Mouse (Mus musculus) liver, postnatal 0 days (tissue): ENCODE results near the gene Gm11037. TPM values are rescaled to one million over a fixed set of nuclear protein-coding genes. Genes with fewer than 3 reads are reported as not detected.

Source experiments
- ATAC-seq: fragments of 200-750 bp; cut with Nextera tagmentation; 2 replicates; pipeline ENCODE4 v1.8.0; 2017; ENCODE audit warnings: mild to moderate bottlenecking, moderate library complexity
- DNase-seq: peaks from one replicate; pipeline ENCODE4 v3.0.0-alpha.2; 2016
- H3K27ac ChIP-seq: fragments of 300-500 bp; sonication (generic); 2 replicates; pipeline ENCODE4 v1.5.1; 2014; ENCODE audit warnings: antibody characterized with exemption, moderate library complexity, mild to moderate bottlenecking, low read depth
- H3K27me3 ChIP-seq: fragments of 300-500 bp; sonication (generic); 2 replicates; pipeline ENCODE4 v1.6.1; 2014; ENCODE audit warnings: low read length, control low read depth, mixed read lengths; ENCODE audit not compliant: insufficient read depth
- H3K36me3 ChIP-seq: fragments of 300-500 bp; sonication (generic); replicated peaks from 2 replicates; pipeline ENCODE4 v1.6.1; 2014; ENCODE audit warnings: mild to moderate bottlenecking, control low read depth, low read length, moderate library complexity, mixed read lengths; ENCODE audit not compliant: insufficient read depth
- H3K4me1 ChIP-seq: fragments of 300-500 bp; sonication (generic); 2 replicates; pipeline ENCODE4 v1.6.1; 2014; ENCODE audit warnings: antibody characterized with exemption, mild to moderate bottlenecking, control low read depth; ENCODE audit not compliant: insufficient read depth
- H3K4me2 ChIP-seq: fragments of 300-500 bp; sonication (generic); 2 replicates; pipeline ENCODE4 v1.6.1; 2014; ENCODE audit warnings: low read depth, mild to moderate bottlenecking, low read length, moderate library complexity, mixed read lengths
- H3K4me3 ChIP-seq: fragments of 300-500 bp; sonication (generic); 2 replicates; pipeline ENCODE4 v1.5.1; 2014; ENCODE audit warnings: low read depth, low read length
- H3K9ac ChIP-seq: fragments of 300-500 bp; sonication (generic); replicated peaks from 2 replicates; pipeline ENCODE4 v1.6.1; 2014; ENCODE audit warnings: mild to moderate bottlenecking, moderate library complexity
- H3K9me3 ChIP-seq: fragments of 300-500 bp; sonication (generic); 2 replicates; pipeline ENCODE4 v1.6.1; 2016; ENCODE audit warnings: mild to moderate bottlenecking, control low read depth, low read length, mixed read lengths
- CTCF ChIP-seq: sonication (generic); IDR thresholded peaks from 2 replicates; pipeline ENCODE4 v1.5.1; 2016; ENCODE audit warnings: antibody characterized with exemption, low read depth
- EP300 ChIP-seq: IDR thresholded peaks from 2 replicates; pipeline ENCODE4 v1.6.1; 2016; ENCODE audit warnings: antibody characterized with exemption, low read depth, mild to moderate bottlenecking
- WGBS: fragments of 180-500 bp; shearing (Covaris S2); extraction: QIAGEN DNeasy Blood & Tissue Kit; methylation state at CpG from one replicate; pipeline ENCODE4 v1.1.7; 2014; ENCODE audit not compliant: insufficient replicate concordance; 5-methylcytosine and 5-hydroxymethylcytosine counted together
- polyA plus RNA-seq: library from polyadenylated mRNA; unstranded; fragments of >200 nt; fragmentation: Nextera tagmentation; extraction: Ambion mirVana; gene quantifications from 2 replicates; pipeline ENCODE4 v1.2.1, GENCODE M21; 2015

Gm11037 gene
- polyA plus RNA-seq, 1 experiment from 2014 or later = not detected

- H3K4me2 ChIP-seq = no peak overlapping the region
- DNase-seq = no peak
- H3K27me3 ChIP-seq = no peaks in the 10 kb centered on the region
- H3K9ac ChIP-seq = no peak overlapping the region
- peaks cover 8% of the 10 kb centered on the region for H3K4me1 ChIP-seq
- H3K4me3 ChIP-seq = no peak overlapping the region
- WGBS = 81% methylated on average over 2 of the region's 2 CpGs
- TF ChIP-seq EP300 (no peak), CTCF (no peak)
- ATAC-seq = no peak
- no peak overlapping the region for H3K27ac ChIP-seq
- H3K36me3 ChIP-seq = peaks cover 54% of the 10 kb centered on the region
- H3K9me3 ChIP-seq = no peaks in the 10 kb centered on the region
Measured at GRCm38 (mm10) chr2:131145536-131145935, 12.2 kb downstream of the Gm11037 start.

DNA sequence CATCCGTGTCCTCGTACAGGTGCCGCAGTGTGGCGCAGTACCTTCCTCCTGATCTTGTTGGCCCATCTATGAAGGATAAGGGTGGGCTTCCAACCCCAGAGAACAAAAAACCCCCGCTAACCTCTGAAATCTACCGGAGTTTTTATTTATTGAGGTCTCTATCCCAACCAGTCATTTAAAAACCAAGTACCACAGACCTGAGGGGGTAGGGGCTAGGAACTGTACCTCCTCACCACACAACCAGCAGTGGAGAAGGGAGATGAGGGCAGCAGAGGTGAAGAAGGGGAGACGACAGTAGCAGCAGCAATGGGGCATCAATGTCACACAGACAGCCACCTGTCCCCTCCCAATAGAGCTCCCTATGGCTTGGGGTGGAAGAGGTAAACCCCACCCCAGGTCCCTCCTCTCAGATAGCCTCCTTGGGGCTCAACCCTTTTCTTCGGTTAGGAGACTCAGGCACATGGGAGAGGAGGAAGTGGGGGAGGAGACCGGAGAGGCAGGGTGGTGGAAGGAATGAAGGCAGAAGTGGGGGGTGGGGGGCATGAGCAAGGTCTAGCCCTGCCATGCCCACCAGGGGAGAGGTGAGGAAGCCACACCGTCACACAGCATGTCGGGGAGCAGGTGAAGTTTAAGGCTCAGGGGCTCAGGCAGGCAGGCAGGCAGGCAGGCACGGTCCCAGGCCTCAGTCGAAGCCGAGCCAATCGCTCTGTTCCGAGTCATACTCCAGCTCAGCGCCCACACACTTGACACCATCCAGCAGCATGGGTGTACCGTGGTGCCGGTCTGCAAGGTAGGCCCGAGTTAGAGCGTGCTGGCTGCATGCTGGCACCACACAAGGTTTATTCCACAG, 13.1 kb downstream of the Gm11037 start:
- Histone ChIP-seq H3K36me3 (peaks cover 63% of the 10 kb centered on the region), H3K9ac (no peak overlapping the region), H3K9me3 (no peaks in the 10 kb centered on the region), H3K4me1 (peaks cover 8% of the 10 kb centered on the region), H3K4me2 (no peak overlapping the region), H3K27me3 (no peaks in the 10 kb centered on the region), H3K4me3 (no peak overlapping the region), H3K27ac (no peak overlapping the region)
- ATAC-seq (no peak), DNase-seq (no peak)
- no peak for TF ChIP-seq CTCF
- TF ChIP-seq EP300 = no peak
- 79% methylated on average over 20 of the region's 21 CpGs for WGBS

DNA sequence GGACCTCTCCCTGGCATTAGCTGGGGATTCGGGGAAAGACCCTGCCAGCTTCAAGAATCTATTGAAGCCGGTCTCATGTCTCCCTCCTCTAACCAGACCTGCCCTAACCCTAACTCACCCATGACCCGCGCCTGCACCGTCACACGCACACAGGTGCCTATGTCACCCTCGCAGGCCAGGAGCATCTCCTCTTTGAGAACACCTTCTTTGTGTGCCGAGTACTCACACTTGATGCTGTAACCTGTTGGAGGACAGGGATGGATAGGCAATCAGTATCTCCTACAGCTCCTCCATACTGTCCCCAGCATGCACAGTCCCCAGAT, 13.7 kb downstream of the Gm11037 start:
- Histone ChIP-seq H3K4me1 (peaks cover 11% of the 10 kb centered on the region), H3K9ac (no peak overlapping the region), H3K27me3 (no peaks in the 10 kb centered on the region), H3K9me3 (no peaks in the 10 kb centered on the region), H3K36me3 (peaks cover 69% of the 10 kb centered on the region), H3K27ac (no peak overlapping the region), H3K4me3 (no peak overlapping the region), H3K4me2 (no peak overlapping the region)
- WGBS = 96% methylated on average over 8 of the region's 8 CpGs
- no peak for ATAC-seq
- no peak for TF ChIP-seq CTCF
- TF ChIP-seq EP300 = no peak
- DNase-seq = no peak

DNA sequence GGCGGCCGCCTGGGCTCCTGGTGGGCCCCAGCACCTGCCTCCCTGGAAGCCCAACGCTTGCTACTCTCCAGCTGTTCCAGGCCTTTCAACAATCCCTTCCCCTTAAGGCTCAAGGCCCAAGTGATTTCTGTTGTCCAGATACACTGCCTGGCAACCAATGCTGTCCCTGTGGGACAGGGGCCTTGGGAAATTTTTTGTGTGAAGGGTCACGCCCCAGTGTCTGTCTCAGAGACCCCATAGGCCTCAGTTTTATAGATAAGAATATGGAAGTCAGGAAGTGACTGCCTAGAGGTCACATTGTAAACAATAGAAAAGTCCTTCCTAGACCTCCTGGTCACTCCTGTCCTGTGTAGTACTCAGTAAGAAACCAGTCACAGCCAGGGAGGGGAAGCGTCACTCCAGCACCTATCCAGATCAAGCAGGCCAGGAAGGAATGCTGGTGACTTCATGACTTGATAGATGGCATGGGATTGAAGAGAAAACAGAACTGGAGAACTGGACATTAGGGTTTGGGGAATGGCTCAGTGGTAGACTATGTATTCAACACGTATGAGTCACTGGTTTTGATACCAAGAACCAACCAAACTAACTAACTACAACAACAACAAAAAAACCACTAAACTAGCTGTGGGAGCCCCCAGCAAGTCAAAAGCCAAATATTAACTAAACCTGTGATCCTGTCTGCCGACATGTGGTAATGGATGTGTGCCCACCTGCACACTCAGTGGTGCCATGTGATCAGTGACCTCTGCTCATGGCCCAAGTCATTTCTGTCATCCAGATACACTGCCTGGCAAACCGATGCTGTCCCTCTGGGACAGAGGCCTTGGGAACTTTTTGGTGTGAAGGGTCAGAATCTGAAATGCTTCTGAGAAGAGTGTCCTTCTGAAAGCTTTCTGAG, 15.3 kb downstream of the Gm11037 start:
- peaks cover 74% of the 10 kb centered on the region for H3K36me3 ChIP-seq
- TF ChIP-seq CTCF (no peak), EP300 (no peak)
- H3K27me3 ChIP-seq = no peaks in the 10 kb centered on the region
- WGBS = 85% methylated on average over 8 of the region's 8 CpGs
- DNase-seq (no peak), ATAC-seq (no peak)
- peaks cover 9% of the 10 kb centered on the region for H3K4me1 ChIP-seq
- no peak overlapping the region for H3K9ac ChIP-seq
- no peak overlapping the region for H3K27ac ChIP-seq
- no peak overlapping the region for H3K4me2 ChIP-seq
- H3K9me3 ChIP-seq = no peaks in the 10 kb centered on the region
- no peak overlapping the region for H3K4me3 ChIP-seq

DNA sequence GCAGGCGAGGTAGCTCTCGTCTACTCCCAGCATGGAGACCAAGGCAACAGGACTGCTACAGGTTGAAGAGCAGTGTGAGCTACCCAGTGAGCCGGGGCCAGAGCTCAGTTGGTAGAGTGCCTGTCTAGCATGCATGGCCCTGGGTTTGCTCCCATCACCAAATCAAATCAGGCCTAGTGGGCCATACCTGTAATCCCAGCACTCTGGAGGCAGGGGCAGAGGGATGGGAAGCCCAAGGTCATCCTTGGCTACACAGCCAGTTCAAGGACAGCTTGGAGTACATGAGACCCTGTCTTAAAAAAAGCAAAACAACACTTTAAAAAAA, 15.9 kb downstream of the Gm11037 start:
- Histone ChIP-seq H3K9ac (no peak overlapping the region), H3K4me1 (peaks cover 9% of the 10 kb centered on the region), H3K9me3 (no peaks in the 10 kb centered on the region), H3K36me3 (peaks cover 73% of the 10 kb centered on the region), H3K27ac (no peak overlapping the region), H3K27me3 (no peaks in the 10 kb centered on the region), H3K4me2 (no peak overlapping the region), H3K4me3 (no peak overlapping the region)
- ATAC-seq (no peak), DNase-seq (no peak)
- WGBS = 93% methylated on average over 3 of the region's 3 CpGs
- TF ChIP-seq EP300 (no peak), CTCF (no peak)

DNA sequence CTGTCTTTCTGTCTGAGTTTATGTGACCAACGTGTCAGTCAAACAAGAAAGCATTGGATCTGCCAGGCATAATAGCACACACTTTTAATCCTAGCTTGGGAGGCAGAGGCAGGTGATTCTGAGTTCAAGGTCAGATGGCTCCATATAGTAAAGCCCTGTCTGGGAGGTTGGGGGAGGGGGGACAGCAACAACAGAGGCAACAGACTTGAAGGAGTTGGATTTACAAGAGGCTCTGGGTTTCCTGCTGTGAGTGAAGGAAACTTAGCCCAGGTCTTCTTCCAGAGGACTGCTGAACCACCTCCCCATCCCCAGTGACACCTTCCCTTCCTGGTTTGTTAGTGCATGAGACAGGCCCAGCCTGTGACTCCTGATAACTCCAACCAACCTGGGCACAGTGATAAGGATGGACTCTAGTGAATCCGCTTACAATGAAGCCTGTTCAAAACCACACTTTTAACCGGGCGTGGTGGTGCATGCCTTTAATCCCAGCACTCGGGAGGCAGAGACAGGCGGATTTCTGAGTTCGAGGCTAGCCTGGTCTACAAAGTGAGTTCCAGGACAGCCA, 19.0 kb downstream of the Gm11037 start:
- Histone ChIP-seq H3K4me1 (peaks cover 13% of the 10 kb centered on the region), H3K36me3 (peaks cover 48% of the 10 kb centered on the region), H3K9me3 (no peaks in the 10 kb centered on the region), H3K27ac (peak overlapping the region; percentile 41), H3K4me2 (no peak overlapping the region), H3K4me3 (no peak overlapping the region), H3K27me3 (no peaks in the 10 kb centered on the region), H3K9ac (no peak overlapping the region)
- DNase-seq (peak; percentile 47), ATAC-seq (peak; percentile 94)
- TF ChIP-seq CTCF (no peak), EP300 (peak; percentile 87)
- WGBS = 71% methylated on average over 7 of the region's 7 CpGs
